Mouse (Mus musculus) cerebellum, postnatal 10 days (tissue): ENCODE results near the gene Wfdc1.

Experiments
- DNase-seq, 2 experiments: peaks; one replicate each; pipeline ENCODE4 v3.0.0; 2021; ENCODE audit warnings: mixed read lengths in 2 of 2

Wfdc1 gene

DNA sequence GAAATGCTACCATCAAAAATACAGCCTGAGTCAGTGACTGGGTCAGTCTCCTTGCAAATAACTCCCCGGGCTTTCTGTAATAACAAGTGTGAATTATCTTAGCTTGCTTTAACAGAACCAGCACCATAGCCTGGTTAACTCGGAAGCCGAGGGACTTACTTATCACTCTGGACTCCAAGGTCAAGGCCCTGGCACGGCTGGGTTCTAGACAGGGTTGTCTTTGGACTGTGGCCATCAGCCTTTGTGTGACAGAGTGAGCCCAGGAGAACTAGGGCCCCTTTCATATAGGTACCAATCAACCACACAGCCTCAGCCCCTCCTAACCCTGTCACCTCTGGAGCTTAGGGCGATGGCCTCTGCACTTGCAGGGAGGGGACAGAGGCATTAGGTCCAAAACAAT is 25.1 kb upstream of the Wfdc1 start:
- no peak for DNase-seq

DNA sequence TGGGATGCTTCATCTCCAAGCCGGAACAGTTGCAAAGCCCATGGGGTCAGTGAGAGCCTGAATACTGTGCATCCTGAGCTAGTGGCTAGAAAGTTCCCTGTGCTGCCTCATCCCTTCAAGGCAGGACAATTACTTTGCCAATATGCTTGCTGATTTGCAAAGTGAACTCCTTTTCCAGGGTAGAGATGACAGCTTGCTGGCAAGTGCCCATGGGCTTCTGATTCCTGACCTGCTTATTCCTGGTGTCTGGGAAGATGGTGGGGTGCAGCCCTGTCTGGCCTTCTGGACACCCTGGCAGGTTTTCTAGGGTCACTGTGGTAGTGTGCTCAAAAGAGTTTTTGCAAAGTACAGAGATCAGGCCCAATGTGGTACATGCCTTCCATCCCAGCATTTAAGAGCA is 23.2 kb upstream of the Wfdc1 start:
- DNase-seq, result peak in 1 of 2 experiments; percentile 32

DNA sequence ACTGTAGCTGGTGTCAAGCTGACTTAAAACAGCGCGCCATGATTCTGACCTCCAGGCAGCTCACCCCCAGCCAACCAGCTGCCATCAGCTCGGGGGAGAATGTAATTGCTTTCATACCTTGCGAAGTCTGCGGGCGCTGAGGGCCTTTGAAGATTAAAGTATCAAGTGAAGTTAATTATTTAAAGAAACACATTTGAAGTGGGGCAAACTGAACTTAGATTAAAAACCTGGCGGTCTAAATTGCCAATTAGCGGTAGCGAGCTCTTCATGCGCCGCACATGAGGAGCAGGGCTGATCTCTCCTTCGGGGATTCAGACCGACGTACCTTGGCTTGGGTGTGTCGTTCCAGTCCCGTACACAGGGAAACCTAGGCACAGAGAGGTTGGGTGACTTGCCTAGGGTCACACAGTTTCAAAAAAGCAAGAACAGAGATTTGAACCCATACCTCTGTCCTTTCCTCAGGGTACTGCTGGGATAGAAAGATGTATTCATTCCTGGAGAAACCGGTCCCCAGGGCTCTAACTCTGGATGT is 21.7 kb upstream of the Wfdc1 start:
- DNase-seq, result no peak

DNA sequence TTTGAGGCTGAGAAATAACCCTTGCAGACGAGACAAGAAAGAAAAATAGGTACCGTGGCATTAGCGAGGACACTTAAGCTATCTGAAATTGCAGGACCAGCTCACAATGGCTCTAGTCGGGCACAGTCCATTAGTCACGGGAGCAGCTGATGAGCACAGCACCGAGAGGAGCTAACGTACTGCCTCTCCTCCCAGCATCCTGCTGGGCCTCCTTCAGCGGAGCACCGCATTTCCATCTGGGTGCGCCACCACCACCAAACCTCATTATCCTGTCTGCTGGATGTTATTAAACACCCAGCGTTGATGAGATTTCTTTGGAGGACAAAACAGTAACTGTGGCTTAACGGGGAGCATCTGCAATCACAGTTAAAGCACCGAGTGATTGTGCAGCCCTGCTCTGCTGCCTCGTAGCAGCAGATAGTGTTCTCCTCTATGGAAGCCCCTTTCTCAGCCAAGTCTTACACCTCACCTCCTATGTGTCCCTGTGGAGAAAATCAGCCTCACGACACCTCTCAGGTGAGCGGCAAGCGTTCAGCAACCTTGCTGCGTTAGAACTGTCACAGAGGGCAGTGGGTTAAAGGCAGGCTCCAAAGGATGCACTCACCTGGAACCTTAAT is 21.1 kb upstream of the Wfdc1 start:
- no peak for DNase-seq

DNA sequence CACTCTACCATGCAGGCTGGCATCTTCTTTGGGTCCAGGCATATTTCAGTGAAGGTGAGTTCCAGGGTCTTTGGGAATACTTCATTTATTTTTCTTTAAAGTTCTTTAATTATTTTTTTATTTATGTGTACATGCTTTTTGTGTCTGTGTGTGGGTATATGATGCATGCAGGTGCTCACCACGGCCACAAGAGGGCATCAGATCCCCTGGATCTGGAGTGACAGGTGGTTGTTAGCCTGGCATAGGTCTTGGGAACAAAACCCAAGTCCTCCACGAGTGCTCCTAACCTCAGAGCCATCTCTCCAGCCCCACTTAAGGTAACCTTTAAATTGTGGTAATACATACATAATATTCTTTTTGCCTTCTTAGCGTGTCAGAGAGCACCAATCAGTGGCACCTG is 20.0 kb upstream of the Wfdc1 start:
- no peak for DNase-seq

DNA sequence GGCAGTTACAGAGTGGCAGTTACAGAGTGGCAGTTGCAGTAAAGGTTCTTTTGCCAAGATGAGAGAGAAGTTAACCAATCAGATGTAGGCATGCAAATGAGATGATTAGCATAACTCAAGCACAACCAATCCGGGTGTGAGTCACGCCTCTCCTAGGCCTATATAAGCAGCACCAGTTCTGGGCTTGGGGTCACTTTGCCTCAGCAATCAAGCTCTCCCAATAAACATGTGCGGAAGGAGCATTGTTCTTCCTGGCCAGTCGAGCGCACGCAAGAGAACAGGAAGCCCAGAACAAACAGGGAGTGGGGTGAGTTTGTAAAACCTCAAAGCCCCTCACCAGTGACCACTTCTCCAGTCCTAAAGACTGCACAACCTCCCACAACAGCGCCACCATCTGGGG is 19.3 kb upstream of the Wfdc1 start:
- DNase-seq, result no peak

DNA sequence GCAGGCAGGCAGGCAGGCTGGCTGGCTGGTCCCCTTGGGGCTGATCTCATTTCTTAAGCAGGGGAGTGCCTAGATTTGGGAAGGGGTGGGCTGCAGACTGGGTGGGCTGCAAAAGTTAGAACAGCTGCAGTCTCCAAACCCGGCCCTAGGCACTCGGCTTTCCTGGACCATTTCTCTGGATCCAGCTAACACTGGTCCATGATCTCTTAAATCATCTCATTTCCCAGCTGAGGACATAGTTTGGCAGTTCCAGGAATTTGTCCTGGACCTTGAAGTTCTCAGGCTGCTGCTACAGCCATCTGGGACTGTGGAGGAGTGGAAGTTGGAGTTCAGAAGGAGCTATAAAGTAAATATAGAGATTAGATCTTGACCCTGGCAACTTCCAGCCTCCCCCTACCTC is 14.8 kb upstream of the Wfdc1 start:
- no peak for DNase-seq

DNA sequence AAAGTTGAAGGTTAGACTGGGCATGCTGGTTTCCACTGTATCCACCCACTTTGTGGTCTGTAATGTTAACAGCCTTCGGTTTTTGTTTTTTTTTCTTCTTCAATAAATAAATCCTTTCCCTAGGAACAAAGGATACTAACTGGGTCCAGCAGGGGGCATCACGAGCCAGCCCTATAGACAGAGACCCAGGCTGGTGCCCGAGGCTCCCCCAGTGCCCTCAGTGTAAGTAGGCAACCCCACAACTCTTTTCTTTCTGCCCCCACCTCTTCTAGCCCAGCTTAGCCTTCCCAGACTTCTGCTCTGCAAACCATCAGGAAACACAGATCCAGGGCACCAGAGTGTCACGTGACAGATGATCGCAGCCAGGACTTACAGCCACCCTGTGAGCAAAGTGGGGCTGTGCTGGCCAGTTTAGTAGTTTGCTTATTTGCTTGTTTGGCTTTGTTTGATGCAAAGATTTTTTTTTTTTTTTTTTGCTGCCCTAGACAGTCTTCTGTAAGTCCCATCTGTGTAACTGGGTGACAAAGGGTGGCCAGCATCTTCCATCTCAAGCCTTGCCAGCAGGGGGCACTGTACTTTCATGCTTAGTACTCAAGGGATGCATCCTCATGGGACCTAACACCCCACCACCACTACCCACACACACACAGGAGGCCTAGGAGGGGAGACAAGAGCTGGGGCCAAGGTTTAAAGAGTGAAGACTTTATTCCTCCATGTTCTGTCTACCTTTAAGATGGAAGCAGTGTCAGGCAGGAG is 9.3 kb upstream of the Wfdc1 start:
- DNase-seq, result no peak

DNA sequence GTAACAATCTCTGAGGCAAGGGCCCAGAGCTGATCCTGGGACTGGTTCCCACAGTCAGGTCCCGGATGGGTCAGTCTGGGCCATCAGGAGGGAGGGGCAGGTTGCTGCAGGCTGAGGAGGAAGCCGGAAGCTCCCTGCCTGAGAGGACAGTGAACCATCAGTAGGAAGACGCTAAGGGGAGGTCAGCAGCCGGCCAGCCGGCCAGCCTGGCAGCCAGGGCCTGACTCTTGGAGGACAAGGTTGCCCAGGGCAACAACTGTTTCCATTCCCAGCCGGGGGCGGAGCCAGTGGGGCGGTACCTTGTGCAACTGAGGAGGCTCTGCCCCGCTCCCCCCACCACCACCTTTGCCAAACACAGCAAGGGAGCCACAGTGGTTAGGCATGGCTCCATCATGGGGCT is 5.1 kb upstream of the Wfdc1 start:
- peak; percentile 58 to 75 for DNase-seq

DNA sequence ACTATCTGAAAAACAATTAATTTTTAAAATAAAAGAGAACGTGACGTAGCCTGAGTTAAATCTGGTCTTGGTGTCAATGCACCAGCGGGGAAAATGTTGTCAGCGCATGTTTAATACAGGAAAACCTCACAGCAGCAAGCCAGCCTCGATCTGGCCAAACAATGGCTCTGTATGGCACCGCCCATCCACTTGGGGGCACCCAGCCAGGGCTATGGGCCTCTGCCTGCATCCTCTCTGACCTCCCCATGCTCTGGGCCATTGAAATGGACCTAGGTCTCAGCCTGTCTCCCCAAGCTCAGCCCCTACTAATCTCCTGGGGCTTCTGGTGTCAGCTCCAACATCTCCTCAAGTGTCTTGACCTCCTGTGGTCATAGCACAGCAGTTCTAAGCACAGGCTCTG is 4.3 kb upstream of the Wfdc1 start:
- no peak for DNase-seq

DNA sequence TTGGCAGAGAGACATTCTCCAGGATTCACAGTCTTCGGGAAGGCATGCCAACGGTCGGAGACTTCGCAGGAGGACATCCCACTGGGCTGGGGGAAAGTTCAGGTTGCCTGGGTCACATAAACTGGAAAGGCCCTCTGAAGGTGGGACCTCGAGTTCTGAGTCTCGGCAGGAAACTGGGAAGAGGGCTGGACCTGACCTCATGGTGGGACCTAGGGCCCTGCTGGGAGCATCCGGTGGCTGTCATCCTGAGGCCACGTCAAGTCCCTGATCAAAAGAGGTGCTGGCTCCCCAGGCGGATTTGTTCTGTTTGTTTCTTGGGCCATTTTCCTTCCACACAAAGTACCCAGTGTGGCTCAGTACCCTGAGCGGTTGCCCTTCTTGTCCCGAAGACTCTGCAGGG is 2.7 kb upstream of the Wfdc1 start:
- no peak for DNase-seq

DNA sequence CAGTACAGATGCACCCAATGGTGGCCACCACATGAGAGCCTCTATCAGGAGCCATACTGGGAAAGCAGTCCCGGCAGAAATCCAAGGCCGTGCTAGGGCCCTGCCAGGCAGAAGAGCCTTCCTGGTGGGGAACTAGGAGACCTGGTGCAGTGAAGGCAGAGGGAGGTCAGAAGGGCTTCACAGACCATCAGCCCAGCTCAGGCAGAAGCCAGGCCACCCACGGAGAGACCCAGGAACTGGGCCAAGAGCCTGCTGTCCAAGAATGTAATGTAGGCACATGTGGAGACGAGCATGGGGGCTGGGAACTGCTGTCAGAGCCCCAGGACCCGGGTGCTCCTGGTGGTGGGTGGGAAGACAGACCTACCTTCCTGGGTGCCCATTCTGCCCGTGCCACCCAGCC is 895 bp upstream of the Wfdc1 start:
- peak; percentile 38 to 50 for DNase-seq

DNA sequence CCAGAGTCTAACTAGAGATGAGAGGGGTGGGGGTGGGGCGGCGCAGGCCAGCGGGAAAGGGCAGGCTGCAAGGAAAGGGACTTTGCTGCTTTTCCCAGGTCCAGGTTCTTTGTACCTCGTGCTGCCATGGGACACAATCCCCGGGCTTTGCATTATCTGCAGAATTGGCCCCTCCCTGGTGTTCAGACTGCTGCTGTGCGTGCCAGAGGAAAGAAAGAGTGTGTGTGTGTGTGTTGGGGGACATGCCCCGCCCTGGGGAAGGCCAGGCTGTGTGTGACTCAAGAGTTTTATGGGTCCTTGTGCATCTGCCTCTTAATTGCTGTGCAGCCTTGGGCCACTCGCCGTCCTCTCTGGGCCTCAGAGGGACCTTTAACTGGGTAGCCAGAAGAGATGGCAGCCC is 2.3 kb downstream of the Wfdc1 start:
- no peak for DNase-seq

DNA sequence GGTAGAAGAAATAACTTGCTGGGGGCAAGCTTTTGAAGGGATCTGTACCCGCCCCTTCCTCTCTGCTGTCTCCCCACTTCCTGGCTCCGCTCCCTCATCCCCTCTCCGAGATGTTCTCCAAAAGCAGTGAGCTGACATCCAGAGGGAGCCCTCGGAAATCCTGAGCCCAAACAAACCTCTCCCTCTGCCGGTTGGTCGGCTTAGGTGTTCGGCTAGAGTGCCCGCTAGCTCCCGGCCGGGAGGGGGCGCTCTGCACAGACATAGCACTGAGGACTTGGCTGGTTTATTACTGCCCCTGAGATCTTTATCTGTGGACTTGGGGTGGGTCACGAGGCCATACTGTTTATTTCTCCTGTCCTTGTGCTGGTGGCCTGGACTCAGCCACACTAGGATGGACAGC is 3.1 kb downstream of the Wfdc1 start:
- no peak for DNase-seq

DNA sequence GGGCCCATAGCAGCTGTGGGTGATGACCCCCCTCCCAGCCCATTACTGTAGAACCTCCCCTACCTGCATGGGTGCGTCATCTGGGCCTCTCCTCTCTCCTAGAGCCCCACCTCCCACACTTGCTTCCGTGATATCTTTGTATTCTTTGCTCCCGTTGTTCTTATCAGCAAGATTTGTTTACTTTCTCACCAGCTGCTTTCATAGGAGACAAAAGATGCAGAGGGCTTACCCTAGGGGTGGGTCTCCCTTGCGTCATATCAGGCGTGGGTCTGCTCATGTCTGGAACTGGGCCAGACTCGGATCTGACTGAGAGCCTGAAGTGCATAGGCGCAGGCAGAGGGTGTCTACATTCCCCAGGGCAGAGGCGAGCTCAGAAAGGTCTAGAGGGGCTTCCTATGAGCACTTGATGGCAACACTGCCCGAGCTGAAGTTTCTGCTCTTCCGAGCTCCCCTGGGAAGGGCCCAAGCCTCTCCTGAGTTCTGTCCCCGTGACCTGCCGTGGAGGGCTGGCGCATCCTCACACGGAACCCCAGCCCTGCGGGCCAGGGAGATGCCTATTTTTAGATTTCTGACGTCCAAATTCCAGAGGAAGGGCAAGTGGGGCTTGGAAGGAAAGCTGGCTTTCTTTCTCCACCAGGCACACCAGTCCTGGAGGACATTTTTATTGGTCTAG is 4.4 kb downstream of the Wfdc1 start:
- DNase-seq, result no peak

DNA sequence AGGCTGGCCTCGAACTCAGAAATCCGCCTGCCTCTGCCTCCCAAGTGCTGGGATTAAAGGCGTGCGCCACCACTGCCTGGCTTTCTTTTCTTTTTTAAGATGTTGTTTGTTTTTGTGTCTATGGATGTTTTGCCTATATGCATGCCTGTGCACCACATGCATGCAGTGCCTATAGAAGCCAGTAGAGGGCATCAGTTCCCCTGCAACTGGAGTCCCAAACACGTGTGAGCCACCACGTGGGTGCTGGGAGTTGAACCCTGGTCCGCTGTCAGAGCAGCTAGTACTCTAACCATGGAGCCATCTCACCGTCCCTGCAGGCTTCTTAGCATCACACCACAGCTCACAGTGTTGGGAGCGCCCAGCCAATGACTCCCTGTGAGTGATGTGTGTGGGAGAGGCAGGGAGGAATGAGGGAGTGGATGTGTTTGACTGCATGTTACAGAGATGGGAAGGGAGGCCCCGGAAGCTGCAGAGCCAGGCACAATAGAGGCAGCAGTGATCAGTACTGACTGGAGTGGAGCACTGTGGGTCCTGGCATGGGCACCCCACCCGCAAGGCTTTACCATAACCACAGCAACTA is 7.9 kb downstream of the Wfdc1 start:
- DNase-seq, result no peak

DNA sequence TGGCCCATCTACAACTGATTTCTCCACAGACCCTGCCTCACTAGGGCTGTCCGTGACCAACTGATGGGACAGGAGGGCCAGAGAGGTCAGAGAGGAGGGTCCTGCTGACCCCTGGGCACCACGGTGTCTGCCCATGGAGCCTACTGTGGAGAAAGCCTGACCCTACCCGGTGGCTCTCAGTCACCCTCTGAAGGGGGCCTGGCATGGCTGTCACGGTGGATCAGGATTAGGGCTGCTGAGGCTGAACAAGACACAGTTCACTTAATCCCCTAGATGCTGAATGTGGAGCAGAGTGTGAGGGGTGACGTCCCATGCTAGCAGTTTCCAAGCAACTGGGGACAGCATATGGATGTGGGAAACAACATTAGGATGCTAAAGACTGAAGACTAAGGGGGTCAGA is 9.3 kb downstream of the Wfdc1 start:
- DNase-seq, result no peak

DNA sequence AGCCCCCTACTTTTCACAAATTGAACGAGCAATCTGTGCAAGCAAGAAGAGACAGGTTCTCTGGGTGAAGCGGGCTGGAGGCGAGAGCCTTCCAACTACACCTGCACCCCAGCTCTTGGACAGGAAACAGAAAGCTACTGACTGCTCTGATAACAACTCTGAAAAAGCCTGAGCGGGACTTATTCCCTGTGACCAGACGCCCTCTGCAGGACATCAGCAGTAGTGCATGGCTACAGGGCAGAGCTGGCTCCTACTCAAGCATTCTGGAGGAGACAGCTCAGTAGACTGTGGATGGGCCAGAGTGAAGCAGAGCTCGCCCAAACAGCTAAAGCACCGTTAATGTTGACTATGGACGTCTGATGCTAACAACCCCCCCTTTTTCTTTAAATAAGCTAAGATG is 10.2 kb downstream of the Wfdc1 start:
- DNase-seq, result peak; percentile 96 to 97

DNA sequence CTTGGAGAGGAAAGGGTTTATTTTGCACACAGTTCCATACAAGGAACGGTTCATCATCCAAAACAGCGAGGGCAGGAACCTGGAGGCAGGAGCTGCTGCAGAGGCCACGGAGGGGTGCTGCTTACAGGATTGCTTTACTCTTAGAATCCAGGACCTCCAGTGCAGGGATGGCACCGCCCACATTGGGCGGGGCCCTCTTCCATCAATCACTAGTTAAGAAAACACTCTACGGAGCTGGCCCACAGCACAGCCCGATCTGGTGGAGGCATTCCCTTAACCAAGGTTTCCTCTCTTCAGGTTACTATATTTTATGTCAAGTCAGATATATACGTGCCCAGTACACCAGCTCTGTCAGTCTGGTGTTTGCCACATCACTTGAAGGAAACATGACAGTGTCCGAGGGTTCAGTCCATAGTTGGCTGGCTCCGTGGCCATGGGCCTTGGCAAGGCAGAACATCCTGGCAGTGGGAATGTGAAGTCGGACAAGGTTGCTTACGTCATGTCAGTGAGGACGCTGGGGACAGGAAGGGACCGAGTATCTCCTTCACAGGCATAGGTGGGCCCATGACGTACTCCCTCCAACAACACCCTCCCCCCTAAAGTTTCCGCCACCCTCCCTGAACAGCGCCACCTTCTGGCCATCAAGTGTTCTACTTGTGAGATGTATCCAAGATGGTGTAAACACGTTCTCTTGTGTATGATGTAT is 12.1 kb downstream of the Wfdc1 start:
- DNase-seq, result peak; percentile 50 to 72

DNA sequence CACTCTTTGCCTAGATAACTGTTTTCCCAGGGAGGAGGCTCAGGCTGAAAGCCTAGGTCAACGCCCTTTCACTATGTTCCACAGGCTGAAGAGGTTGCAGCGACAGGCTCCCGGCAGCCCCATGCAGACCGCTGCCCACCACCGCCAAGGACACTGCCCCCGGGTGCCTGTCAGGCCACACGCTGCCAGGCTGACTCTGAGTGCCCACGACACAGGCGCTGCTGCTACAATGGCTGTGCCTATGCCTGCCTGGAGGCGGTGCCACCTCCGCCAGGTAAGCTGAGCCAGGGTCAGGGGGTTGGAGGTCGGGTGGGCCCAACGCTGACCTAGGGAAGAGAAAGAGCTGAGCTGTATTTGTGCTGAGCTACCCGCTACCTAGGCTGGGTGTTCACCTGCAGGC is 13.0 kb downstream of the Wfdc1 start:
- DNase-seq, result no peak

DNA sequence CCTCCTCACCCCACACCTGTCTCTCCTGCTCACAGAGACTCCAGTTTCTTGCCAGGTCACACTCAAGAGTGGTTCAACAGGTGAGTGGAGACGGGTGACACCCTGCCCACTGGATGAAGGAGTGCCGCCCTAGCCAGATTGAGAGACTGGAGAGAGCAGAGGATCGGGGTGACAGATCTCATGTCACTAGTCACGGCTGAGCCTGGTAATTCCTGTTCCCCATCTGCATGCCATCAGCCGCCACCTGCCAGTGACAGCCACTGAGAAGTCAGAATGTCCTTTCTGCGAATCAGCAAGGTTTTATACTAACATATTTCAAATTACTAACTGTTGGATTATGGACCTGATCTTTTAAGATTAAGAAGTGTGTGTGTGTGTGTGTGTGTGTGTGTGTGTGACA is 24.4 kb downstream of the Wfdc1 start:
- DNase-seq, result no peak

DNA sequence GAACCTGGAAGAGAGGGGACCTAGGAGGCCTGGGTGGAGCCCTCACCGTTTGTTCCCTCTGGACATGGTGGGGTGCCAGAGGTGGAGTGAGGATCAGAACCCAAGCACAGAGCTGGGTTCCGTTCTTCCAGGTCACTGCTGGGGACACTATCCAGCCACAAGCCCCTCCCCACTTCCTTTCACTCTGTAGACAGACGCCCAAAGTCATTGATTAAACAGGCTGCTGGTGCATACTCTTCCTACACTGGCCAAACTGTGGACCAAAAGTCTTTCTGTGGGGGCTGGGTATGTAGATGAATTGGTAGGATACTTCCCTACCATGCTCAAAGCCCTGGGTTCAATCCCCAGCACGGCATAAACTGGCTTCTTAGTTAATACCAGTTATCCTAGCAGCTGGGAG is 25.8 kb downstream of the Wfdc1 start:
- DNase-seq, result no peak

DNA sequence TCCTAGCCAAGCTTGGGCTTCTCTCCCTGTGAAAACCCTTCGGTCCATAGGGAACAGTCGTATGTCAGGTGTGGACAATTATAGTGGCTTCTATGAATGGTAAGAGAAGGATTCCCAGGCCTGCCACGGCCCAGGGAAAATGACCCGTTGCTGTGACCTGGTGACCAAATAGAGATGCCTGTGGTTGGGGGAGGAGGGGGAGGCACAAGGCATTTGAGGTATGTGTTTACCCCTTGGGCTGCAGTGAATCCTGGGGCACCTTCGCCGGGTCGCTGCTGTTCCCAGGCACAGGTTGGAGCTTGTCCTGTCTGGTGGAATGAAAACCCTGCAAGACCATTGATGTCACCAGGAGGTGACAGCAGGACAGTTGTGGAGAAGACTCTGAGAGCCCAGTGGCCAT is 28.5 kb downstream of the Wfdc1 start:
- no peak for DNase-seq
